Mouse (Mus musculus): ENCODE data around the gene Slc36a4. TPM values are rescaled to one million over a fixed set of nuclear protein-coding genes. Genes with fewer than 3 reads are reported as not detected.

Gene Slc36a4
- polyA plus RNA-seq, 1 experiment, result 2.6 TPM

- Histone ChIP-seq H3K79me2 (ENCODE audit: control insufficient read depth, insufficient read depth) (no peaks in the 10 kb centered on the region), H3K4me3 (no peak overlapping the region), H3K4me2 (ENCODE audit: low read depth) (no peak overlapping the region), H3K36me3 (ENCODE audit: control insufficient read depth, insufficient read depth) (no peaks in the 10 kb centered on the region), H3K27me3 (ENCODE audit: control insufficient read depth, insufficient read depth, insufficient read length) (no peaks in the 10 kb centered on the region), H3ac (ENCODE audit: control insufficient read depth, insufficient read length) (no peak overlapping the region)
- no peak for TF ChIP-seq CEBPB (IDR thresholded peaks at IDR 0.05; ENCODE audit: insufficient read depth, poor library complexity, severe bottlenecking)
- no peak for TF ChIP-seq USF1 (IDR thresholded peaks at IDR 0.05; ENCODE audit: low read depth)
- TF ChIP-seq MAX (IDR thresholded peaks at IDR 0.05; ENCODE audit: low read depth), result no peak
- TF ChIP-seq MYOD1 (IDR thresholded peaks at IDR 0.05; ENCODE audit: control insufficient read depth in 1 of 3, insufficient read length in 2 of 3, low read depth in 2 of 3), result no peak
- no peak for TF ChIP-seq TCF12 (IDR thresholded peaks at IDR 0.05; ENCODE audit: insufficient read depth, poor library complexity, severe bottlenecking)
- TF ChIP-seq SRF (IDR thresholded peaks at IDR 0.05; ENCODE audit: control insufficient read depth, insufficient read length, low read depth), result no peak
- TF ChIP-seq POLR2AphosphoS2 (IDR thresholded peaks at IDR 0.05; ENCODE audit: insufficient read length, low read depth), result no peak
- no peak for TF ChIP-seq E2F4 (IDR thresholded peaks at IDR 0.05; ENCODE audit: insufficient read depth)
- no peak for TF ChIP-seq REST (IDR thresholded peaks at IDR 0.05; ENCODE audit: insufficient read depth, insufficient read length)
- TF ChIP-seq TCF3 (IDR thresholded peaks at IDR 0.05; ENCODE audit: insufficient read length, low read depth), result no peak
- no peak for TF ChIP-seq MYOG (IDR thresholded peaks at IDR 0.05; ENCODE audit: control insufficient read depth in 1 of 3, insufficient read depth in 1 of 3, insufficient read length in 2 of 3, low read depth in 2 of 3)
- no peak for TF ChIP-seq POLR2A (IDR thresholded peaks at IDR 0.05; ENCODE audit: insufficient read length, low read depth)
These were observed 82.5 kb downstream of the Slc36a4 start for GRCm38 (mm10) chr9:15792076-15792475.

Other genes with a start within 250 kb of the Slc36a4 start
- 10.5 TPM for gene Smco4, start 216.3 kb upstream of the Slc36a4 start, polyA plus RNA-seq (2012; fragmentation: generic; extraction: Trizol)
- not detected for gene Deup1, start 81.8 kb upstream of the Slc36a4 start, polyA plus RNA-seq (2012; fragmentation: generic; extraction: Trizol)
- not detected for gene Mtnr1b, start 164.8 kb downstream of the Slc36a4 start, polyA plus RNA-seq (2012; fragmentation: generic; extraction: Trizol)

Measured in myocyte (in vitro differentiated cells).